Mouse (Mus musculus): ENCODE results near the gene Tmem205.

The Tmem205 gene

GRCm38 (mm10) chr9:21943638-21944037 is 16.3 kb upstream of the Tmem205 start:
- no peak for DNase-seq (ENCODE audit: low spot score)

DNA sequence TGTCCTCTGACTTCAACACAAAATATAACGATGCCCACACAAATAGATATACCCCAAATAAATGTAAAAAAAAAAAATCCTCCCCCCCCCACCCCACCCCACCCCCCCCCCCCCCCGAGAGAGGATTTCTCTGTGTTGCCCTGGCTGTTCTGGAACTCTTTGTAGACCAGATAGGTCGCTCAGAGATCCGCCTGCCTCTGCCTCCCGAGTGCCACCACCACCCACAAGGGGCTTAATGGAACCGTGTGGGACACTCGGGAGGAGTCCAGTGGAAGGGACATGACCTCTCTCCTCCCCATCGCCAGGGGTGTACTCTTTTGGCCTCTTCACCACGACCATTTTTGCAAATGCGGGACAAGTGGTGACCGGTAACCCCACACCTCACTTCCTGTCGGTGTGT is 15.7 kb upstream of the Tmem205 start:
- DNase-seq (ENCODE audit: low spot score) = no peak

DNA sequence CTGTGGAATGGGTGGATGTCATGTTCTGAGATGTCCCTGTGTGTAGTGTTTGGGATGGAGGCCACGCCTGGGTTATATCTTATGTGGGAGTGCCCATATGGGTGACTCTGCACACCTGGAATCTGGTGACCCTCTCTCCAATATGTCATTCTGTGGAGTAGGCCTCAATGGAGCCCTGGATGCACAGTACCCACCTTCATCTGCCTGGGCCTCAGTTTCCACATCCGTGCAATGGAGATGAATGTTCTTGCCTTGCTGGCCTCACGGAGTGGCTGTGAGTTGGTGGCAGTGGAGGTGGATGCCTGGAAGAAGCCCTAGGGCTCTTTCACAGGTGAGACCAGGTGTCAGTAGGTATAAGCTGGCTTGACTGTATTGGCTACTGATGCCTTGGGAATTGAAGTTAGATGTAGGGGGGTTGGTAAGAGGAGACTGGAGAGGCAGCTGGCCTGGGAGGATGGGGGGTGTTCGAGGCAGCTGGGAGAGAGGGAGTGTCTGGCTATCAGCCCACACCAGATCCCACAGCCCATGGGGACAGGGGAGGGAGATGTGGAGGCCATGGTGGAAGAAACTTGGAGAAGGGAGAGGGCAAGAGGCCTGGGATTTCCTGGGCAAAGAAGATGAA is 11.0 kb upstream of the Tmem205 start:
- no peak for DNase-seq (ENCODE audit: low spot score)

- DNase-seq (ENCODE audit: low spot score) = no peak
Measured at GRCm38 (mm10) chr9:21937711-21938175, 10.4 kb upstream of the Tmem205 start.

GRCm38 (mm10) chr9:21936692-21937570 is 9.6 kb upstream of the Tmem205 start, which contains the start of gene Plppr2:
Gene Plppr2, plus strand, starts transcription at chr9:21937033.
- peak; percentile 96 for DNase-seq (ENCODE audit: low spot score)

DNA sequence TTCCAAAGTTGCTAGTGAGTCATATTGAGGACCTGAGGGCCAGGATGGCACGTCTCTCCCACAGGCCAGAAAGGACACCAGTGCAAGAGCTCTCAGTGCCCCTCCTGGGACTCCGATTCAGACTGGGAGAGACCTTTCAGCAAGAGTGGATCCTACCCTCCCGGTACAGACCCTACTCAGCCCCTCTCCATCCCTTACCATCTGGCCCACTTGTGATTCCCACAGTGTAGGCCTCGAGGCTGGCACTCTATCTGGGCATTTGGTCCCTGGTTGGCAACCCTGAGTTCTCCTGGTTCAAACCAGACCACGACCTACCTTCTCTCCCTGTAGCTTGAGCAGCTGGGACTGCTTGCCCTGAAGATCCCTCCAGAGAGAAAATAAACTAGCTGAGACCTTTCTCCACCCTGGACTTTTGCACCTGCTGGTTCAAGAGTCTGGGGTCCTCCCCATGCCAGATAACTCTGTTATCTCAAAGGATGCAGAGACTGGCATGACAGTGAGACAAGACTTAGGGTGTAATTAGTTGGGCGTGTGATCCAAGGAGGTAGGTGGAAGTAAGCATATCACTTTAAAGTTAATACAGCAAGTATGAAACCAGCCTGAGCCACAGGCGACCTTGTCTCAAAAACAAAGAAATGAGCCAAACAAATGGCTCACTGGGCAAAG is 8.2 kb upstream of the Tmem205 start:
- no peak for DNase-seq (ENCODE audit: low spot score)

GRCm38 (mm10) chr9:21934021-21934420 is 6.7 kb upstream of the Tmem205 start:
- DNase-seq (ENCODE audit: low spot score) = no peak

DNA sequence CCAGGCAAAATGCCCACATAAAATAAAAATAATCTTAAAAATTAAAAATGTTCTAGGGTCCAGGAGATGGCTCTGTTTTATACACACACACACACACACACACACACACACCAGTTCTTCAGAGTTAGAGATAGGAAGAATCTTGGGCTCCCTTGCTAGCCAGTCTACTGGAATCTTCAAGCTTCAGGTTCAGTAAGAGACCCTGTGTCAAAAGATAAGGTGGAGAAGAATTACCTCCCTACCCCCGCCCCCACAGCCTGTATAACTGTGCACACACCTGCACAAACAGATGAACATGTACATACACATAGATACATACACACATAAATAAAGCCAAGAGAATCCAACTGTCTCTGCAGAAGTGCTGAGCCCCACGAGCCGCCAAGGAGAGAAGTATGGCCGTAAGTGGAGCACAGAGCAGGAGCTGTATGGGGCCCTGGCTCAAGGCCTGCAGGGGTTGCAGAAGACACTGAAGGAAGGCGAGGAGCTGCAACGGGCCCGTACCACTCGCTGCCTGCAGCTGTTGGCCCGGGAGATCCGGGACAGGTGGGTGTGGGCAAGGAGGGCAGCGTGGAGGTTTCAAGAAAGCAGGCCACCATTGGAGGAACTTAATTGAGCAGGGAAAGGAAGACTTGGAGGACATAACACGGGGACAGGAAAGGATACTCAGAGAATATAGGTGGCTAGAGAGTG is 5.2 kb upstream of the Tmem205 start:
- DNase-seq (ENCODE audit: low spot score) = no peak

DNA sequence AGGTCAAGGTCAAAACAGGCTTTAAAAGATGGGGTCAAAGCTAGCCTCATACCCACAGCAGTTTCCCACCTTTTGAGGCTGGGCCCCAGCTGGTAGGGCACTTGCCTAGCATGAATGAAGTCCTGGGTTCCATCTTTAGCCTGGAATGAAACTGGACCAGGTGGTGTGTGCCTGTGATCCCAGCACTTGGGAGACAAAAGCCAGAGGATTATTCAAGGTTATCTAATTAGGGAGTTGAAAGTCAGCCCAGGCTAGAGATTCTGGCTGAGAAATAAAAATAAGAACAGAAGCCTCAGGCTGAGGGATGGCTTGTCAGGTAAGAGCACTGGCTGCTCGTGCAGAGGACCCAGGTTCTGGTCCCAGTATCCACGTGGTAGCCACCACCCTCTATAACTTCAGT is 4.7 kb upstream of the Tmem205 start:
- no peak for DNase-seq (ENCODE audit: low spot score)

- no peak for DNase-seq (ENCODE audit: low spot score)
Measured at GRCm38 (mm10) chr9:21929208-21929607, 1.9 kb upstream of the Tmem205 start.

DNA sequence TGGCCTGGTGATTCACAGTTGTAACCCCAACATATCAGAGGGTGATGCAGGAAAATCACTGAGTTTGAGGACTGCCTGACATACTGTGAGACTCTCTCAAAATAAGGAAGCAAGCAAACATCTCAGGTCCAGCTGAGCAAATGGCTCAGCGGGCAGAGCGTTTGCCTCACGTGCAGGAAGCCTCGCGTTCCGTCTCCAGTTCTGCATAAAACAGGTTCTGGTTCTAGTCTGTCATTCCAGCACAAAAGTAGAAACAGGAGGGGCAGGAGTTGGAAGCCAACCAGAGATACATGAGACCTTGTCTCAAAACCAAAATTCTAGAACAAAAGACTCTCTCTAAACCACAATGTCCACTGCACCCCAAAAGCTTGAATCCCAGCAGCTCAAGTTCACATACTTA is 572 bp downstream of the Tmem205 start:
- DNase-seq (ENCODE audit: low spot score) = peak; percentile 17

DNA sequence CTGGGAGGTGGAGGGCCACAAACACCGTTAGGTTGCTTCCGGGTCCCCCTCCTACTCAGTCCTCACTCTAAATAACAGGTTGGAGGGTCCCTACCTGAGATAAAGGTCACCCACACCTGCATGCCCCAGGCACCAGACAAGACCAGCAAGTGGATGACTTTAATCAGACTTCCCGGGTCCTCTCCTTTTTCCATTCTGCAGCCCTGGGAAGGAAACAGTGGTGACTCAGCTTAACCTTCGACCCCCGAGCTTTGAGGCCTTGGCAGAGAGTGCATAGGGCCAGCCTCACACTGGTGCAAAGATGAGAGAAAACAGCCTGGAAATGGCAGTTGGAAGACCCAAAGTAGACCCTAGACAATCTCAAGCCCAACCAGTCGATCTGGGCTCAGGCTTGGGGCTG is 1.2 kb downstream of the Tmem205 start:
- peak; percentile 55 for DNase-seq (ENCODE audit: low spot score)

DNA sequence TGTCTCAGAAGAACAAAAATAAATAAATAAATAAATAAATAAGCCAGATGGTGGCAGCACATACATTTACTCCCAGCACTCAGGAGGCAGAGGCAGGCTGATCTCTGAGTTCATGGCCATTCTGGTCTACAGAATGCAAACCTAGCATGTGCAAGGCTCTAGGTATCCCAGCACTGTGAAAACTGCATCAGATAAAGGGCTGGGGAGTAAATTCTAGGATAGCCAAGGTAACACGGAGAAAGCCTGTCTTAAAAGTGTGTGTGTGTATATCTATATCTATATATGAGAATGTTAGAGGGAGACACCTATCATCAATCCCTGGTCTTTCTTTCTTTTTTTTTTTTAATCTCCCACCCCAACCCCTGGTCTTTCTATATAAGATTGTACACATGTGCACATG is 1.9 kb downstream of the Tmem205 start:
- DNase-seq (ENCODE audit: low spot score) = no peak

- DNase-seq (ENCODE audit: low spot score) = no peak
Measured at GRCm38 (mm10) chr9:21925034-21925433, 2.3 kb downstream of the Tmem205 start.

DNA sequence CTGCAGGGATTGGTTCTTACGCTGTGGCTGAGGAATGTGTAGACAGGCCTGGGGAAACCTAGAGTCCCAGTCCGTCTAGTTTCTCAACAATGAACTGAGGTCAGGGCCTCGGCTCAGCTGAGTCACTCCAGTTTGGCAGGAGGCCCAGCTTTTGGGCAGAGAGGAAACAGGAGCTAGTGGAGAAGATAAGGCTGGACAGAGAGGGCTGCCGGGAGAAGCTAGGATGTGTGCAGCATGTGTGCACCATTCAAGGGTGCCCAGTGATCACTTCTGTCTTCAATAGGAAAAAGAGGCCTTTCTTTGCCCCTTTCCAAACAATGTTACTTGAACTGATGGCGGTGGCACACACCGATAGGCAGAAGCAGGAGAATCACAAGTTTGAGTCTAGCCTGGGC is 3.3 kb downstream of the Tmem205 start:
- DNase-seq (ENCODE audit: low spot score) = peak; percentile 49

GRCm38 (mm10) chr9:21923490-21924098 is 3.8 kb downstream of the Tmem205 start:
- no peak for DNase-seq (ENCODE audit: low spot score)

GRCm38 (mm10) chr9:21923036-21923435 is 4.3 kb downstream of the Tmem205 start:
- no peak for DNase-seq (ENCODE audit: low spot score)

GRCm38 (mm10) chr9:21918692-21919384 is 8.5 kb downstream of the Tmem205 start:
- DNase-seq (ENCODE audit: low spot score) = no peak

- DNase-seq (ENCODE audit: low spot score) = peak; percentile 97
Measured at GRCm38 (mm10) chr9:21918035-21918592, 9.2 kb downstream of the Tmem205 start, which contains the start of gene Rab3d. Gene Rab3d, minus strand, starts transcription at chr9:21918192.

GRCm38 (mm10) chr9:21917493-21918034 is 9.8 kb downstream of the Tmem205 start:
- DNase-seq (ENCODE audit: low spot score) = peak; percentile 18
